Mouse (Mus musculus) stomach, postnatal 0 days (tissue): ENCODE data around the gene Magi1. TPM values are rescaled to one million over a fixed set of nuclear protein-coding genes. Genes with fewer than 3 reads are reported as not detected.

Experiments
- ATAC-seq: fragments of 200-750 bp; cut with Nextera tagmentation; 2 replicates; pipeline ENCODE4 v1.8.0; 2017; ENCODE audit not compliant: low FRiP score, low TSS enrichment
- DNase-seq: peaks from one replicate; pipeline ENCODE4 v3.0.0-alpha.2; 2016; ENCODE audit warnings: low spot score
- H3K27ac ChIP-seq: fragments of 300-500 bp; sonication (generic); replicated peaks from 2 replicates; pipeline ENCODE4 v1.5.1; 2014; ENCODE audit warnings: mild to moderate bottlenecking, control low read depth
- H3K27me3 ChIP-seq: fragments of 300-500 bp; sonication (generic); 2 replicates; pipeline ENCODE4 v1.6.1; 2014; ENCODE audit warnings: low read length; ENCODE audit not compliant: control insufficient read depth, insufficient read depth
- H3K36me3 ChIP-seq: fragments of 300-500 bp; sonication (generic); 2 replicates; pipeline ENCODE4 v1.6.1; 2014; ENCODE audit warnings: low read length, mixed read lengths; ENCODE audit not compliant: control insufficient read depth, insufficient read depth
- H3K4me1 ChIP-seq: fragments of 300-500 bp; sonication (generic); replicated peaks from 2 replicates; pipeline ENCODE4 v1.6.1; 2014; ENCODE audit warnings: antibody characterized with exemption; ENCODE audit not compliant: control insufficient read depth, insufficient read depth
- H3K4me2 ChIP-seq: fragments of 300-500 bp; sonication (generic); replicated peaks from 2 replicates; pipeline ENCODE4 v1.6.1; 2014; ENCODE audit warnings: low read depth, mild to moderate bottlenecking, control low read depth, moderate library complexity
- H3K4me3 ChIP-seq: fragments of 300-500 bp; sonication (generic); 2 replicates; pipeline ENCODE4 v1.5.1; 2014; ENCODE audit warnings: low read depth, low read length, control low read depth
- H3K9ac ChIP-seq: fragments of 300-500 bp; sonication (generic); 2 replicates; pipeline ENCODE4 v1.6.1; 2014; ENCODE audit warnings: mild to moderate bottlenecking, low read length, control low read depth, mixed read lengths
- H3K9me3 ChIP-seq: fragments of 300-500 bp; sonication (generic); 2 replicates; pipeline ENCODE4 v1.6.1; 2016; ENCODE audit warnings: low read length; ENCODE audit not compliant: control insufficient read depth
- CTCF ChIP-seq: IDR thresholded peaks from 2 replicates; pipeline ENCODE4 v1.5.1; 2016; ENCODE audit warnings: antibody characterized with exemption, low read depth, mild to moderate bottlenecking, moderate library complexity
- EP300 ChIP-seq: optimal IDR thresholded peaks from 2 replicates; pipeline ENCODE3; 2016; ENCODE audit warnings: antibody characterized with exemption
- WGBS: fragments of 180-500 bp; shearing (Covaris S2); extraction: QIAGEN DNeasy Blood & Tissue Kit; methylation state at CpG from one replicate; pipeline ENCODE4 v1.1.7; 2014; 5-methylcytosine and 5-hydroxymethylcytosine counted together
- polyA plus RNA-seq: library from polyadenylated mRNA; unstranded; fragments of >200 nt; fragmentation: Nextera tagmentation; extraction: Ambion mirVana; gene quantifications from 2 replicates; pipeline ENCODE4 v1.2.1, GENCODE M21; 2015

Gene Magi1
- polyA plus RNA-seq, 1 experiment from 2014 or later: 4.4 TPM

- H3K36me3 ChIP-seq: no peaks in the 10 kb centered on the region
- peaks cover 6% of the 10 kb centered on the region; the same call in 1 of the 2 replicates for H3K4me1 ChIP-seq
- H3K4me2 ChIP-seq: no peak overlapping the region
- peak; percentile 59; the same call in 1 of the 2 replicates for ATAC-seq
- WGBS: 23% methylated on average over 11 of the region's 11 CpGs
- TF ChIP-seq EP300 (no peak), CTCF (no peak)
- no peak overlapping the region for H3K9ac ChIP-seq
- H3K27ac ChIP-seq: no peak overlapping the region
- H3K27me3 ChIP-seq: no peaks in the 10 kb centered on the region
- DNase-seq: no peak
- no peaks in the 10 kb centered on the region for H3K9me3 ChIP-seq
- no peak overlapping the region for H3K4me3 ChIP-seq
These were observed 176.2 kb downstream of the Magi1 start for GRCm38 (mm10) chr6:94107401-94108107.

DNA sequence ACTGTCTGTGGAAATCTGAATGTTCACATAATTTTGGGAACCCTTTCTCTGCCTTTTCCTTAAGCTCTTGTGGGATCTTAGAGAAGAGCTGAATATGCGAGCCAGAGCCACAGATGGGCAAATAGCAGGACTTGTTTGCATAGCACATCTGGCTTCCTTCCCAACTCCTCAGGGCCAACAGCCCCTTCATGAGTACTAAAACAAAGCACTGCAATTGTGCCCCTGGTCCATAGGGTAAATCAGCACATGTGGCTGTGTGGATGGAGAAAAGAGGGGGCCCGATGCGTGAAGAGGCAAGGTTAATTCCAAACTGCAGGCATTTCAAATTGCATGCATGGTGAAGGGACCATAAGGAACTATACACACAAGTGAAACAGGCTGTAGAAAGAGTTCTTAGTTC is 180.1 kb downstream of the Magi1 start:
- no peak for DNase-seq
- H3K27me3 ChIP-seq: no peaks in the 10 kb centered on the region
- H3K4me3 ChIP-seq: no peak overlapping the region
- no peak overlapping the region for H3K27ac ChIP-seq
- no peaks in the 10 kb centered on the region for H3K36me3 ChIP-seq
- no peaks in the 10 kb centered on the region for H3K9me3 ChIP-seq
- ATAC-seq: no peak
- peaks cover 6% of the 10 kb centered on the region; the same call in 1 of the 2 replicates for H3K4me1 ChIP-seq
- TF ChIP-seq EP300 (no peak), CTCF (no peak)
- H3K9ac ChIP-seq: no peak overlapping the region
- 58% methylated on average over 3 of the region's 3 CpGs for WGBS
- no peak overlapping the region for H3K4me2 ChIP-seq

GRCm38 (mm10) chr6:94101256-94101655 is 182.5 kb downstream of the Magi1 start:
- H3K4me2 ChIP-seq: no peak overlapping the region
- TF ChIP-seq EP300: no peak
- no peak for TF ChIP-seq CTCF
- H3K4me1 ChIP-seq: peaks cover 3% of the 10 kb centered on the region; the same call in 1 of the 2 replicates
- no peak overlapping the region for H3K27ac ChIP-seq
- H3K36me3 ChIP-seq: no peaks in the 10 kb centered on the region
- H3K9me3 ChIP-seq: no peaks in the 10 kb centered on the region
- WGBS: 14% methylated on average over 5 of the region's 5 CpGs
- H3K27me3 ChIP-seq: no peaks in the 10 kb centered on the region
- no peak for ATAC-seq
- no peak overlapping the region for H3K4me3 ChIP-seq
- no peak for DNase-seq
- no peak overlapping the region for H3K9ac ChIP-seq

DNA sequence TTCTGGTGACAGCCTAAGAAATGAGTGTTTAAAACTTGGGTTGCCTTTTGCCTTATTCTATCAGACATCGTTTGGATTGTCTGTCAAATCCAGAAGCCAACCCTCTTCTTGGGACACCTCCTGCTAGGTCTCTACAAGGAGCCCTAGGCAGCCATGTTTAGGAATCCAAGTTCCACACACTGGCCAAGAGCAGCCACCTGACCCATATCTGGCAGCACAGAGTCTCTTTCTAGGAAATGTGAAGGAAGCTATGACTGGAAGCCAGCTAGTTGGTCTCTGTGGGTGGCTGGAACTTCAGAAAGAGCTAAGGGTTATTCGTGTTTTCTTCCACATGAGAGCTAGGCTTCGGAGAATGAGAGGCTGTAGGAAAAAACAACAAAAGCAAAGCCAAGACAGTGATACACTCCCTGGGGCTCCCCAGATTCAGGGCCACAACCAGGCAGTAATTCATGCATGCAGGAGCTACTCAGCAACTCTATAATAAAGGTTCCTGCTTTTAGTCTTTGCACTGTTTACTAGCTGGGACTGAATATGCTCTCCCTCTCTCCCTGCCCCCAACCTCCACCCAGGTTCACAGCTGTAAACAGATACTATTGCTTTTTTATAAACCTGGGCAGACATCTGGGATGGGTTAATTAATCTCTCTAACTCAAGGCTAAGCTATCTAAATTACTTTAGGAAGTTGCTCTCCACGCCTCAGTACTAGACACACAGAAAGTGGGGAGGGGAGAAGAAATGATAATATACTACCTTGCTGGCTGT is 188.6 kb downstream of the Magi1 start:
- no peaks in the 10 kb centered on the region for H3K27me3 ChIP-seq
- no peaks in the 10 kb centered on the region for H3K36me3 ChIP-seq
- DNase-seq (no peak), ATAC-seq (peak; percentile 51)
- H3K4me3 ChIP-seq: no peak overlapping the region
- 0 out of 2 replicates have a peak overlapping the region, but pooled peaks have one; percentile 31 for H3K27ac ChIP-seq
- TF ChIP-seq EP300 (no peak), CTCF (no peak)
- H3K9me3 ChIP-seq: no peaks in the 10 kb centered on the region
- H3K4me1 ChIP-seq: no peaks in the 10 kb centered on the region; the same call in 1 of the 2 replicates
- WGBS: 42% methylated on average over 4 of the region's 4 CpGs
- H3K9ac ChIP-seq: no peak overlapping the region
- H3K4me2 ChIP-seq: no peak overlapping the region

DNA sequence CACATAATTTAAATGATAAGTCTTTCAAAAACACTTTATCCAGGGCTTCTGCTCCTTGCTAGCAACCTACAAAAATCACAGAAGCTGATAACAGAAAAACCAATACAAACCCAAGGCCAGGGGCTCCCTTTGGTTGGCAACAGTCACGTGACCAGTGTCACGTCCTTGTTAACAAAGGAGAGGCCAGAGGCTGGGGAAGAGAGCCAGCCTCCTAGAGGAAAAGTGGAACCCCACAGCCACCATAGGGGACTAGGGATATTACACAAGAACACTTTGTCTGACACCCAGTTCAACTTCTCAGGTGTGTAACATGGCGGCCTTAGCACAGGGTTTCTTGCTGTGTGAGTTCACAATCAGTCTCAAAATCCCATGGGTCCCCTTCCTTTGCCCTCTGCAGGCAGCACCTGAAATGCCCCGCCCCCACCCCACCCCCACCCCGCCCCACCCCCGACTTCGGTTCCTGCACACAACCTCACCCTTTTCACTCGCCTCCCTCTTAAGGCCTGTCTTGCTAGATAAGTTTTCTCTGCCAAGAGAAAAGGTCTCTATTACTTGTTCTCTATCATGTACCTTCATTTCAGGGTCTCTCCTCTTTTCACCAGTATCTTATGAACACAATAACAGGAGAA is 190.6 kb downstream of the Magi1 start:
- Histone ChIP-seq H3K9ac (no peak overlapping the region), H3K36me3 (no peaks in the 10 kb centered on the region), H3K4me1 (no peaks in the 10 kb centered on the region; the same call in 1 of the 2 replicates), H3K9me3 (no peaks in the 10 kb centered on the region), H3K4me3 (no peak overlapping the region), H3K27me3 (no peaks in the 10 kb centered on the region), H3K27ac (no peak overlapping the region), H3K4me2 (no peak overlapping the region)
- ATAC-seq: peak; percentile 70; the same call in 1 of the 2 replicates
- WGBS: 45% methylated on average over 8 of the region's 8 CpGs
- peak; percentile 51 for DNase-seq
- TF ChIP-seq EP300 (no peak), CTCF (no peak)
